Mouse (Mus musculus): ENCODE data around the gene Yy1. TPM values are rescaled to one million over a fixed set of nuclear protein-coding genes. Genes with fewer than 3 reads are reported as not detected.
A peak's percentile ranks its signal among the peaks of the same experiment; 100 is the strongest.
"Not testable (repeated sequence)": the region's sequence is repeated elsewhere in the genome, so short reads cannot be mapped to it uniquely, and the experiment has no call there.

Gene Yy1
- total RNA-seq, 2 experiments from 2014 or later: 55.5 to 79.9 TPM

DNA sequence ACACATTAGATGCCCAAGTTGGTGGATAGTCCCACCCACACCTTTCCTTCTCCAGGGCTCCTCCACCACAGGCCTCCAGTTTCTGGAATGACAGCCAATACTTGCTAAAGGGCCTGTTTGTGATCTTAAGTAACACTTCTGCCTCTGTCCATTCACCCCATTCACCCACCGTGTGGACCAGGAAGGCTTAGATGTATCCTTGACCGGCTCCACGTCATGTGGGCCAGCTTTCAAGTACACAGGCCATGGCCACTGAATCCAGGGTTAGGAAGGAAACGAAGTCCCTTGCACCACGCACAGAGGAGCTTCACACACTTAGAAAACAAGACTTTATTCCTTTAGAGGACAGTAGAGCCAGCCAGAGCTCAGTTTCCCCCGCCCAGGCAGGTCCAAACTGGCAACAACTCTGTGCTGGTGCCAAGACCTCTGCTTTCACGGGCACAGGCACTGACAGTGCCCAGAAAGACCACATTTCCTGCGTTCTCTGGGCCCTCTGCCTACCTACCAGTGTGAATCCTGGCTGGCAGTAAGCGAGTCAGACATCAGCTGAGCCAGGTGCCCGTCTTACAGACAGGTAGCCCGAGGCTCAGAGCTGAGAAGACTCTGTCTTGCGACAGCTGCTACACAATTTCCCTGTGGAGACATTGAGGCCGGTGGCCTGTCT is 32.9 kb downstream of the Yy1 start:
- DNase-seq (ENCODE audit: low spot score in 2 of 2): no peak

DNA sequence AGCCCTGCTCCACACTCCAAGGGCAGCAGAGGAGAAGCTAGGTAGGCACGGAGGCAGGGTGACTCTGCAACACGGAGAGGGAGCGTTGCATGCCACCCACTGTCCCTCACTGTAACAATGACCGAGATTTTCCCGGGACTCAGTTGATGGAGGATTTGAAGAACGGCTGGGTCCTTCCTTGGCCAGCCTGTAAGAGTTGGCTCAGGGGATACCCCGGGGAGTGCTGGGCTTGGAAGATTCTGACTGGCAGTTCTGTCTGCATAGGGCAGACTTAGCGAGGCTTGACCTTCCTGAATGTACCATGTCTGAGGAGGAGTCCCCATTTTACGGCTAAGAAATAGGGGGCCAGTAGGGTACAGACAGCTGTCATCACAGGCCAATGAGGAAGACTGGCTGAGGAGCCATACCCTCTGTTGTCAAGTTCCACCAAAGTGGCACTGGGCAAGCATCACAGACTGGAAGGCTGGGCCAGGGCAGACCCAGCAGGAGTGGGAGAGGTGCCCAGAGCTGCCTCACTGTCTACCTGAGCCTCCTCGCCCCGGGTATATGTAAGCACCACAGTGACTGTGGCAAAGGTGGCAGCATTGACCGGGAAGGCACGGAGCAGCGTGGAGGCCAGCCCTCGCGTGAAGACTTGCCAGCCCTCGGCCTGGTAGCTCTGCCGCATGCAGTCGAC is 33.6 kb downstream of the Yy1 start:
- DNase-seq (ENCODE audit: low spot score in 2 of 2): no peak

DNA sequence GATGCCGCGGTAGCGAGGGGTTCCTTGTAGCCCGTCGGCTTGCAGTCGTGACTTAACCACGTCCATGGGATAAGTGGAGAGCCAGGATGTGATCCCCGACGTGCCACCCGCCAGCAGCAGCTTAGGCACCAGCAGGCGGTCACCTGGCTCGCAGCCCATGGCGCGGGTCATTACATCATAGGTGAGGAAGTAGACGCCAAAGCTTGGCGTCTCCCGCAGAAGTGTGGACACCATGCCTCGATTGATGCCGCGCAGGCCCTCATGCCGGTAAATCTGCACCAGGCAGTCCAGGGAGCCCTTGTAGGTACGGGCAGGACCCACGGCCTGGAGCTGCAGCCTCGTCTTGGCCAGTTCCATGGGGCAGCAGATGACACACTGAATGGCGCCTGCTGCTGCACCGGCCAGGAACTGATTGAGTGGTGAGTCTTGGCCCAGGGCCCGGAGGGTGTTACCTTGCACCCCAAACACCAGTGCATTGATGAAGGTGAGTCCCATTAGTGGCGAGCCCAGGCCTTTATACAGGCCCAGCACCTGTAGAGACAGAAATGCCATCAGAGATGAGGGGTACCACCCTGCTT is 34.3 kb downstream of the Yy1 start:
- no peak for DNase-seq (ENCODE audit: low spot score in 2 of 2)

DNA sequence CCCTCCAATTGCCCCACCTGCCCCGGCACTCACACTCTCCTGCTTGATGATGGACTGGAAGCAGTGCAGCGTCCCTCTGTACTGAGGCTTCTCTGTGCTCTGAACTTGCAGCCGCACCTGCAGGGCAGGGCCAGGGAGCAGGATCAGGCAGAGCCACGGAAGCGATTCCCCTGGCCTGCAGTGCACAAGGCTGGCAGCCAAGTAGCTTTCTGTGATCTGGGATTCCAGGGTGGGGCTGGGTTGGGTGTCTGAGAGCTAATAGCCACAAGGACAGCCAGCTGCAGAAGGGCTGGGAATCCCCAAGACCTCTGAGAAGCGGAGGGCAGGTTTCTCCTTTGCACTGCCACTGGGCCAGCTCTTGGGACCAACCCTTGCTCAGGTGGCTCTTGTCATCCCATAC is 34.9 kb downstream of the Yy1 start:
- no peak for DNase-seq (ENCODE audit: low spot score in 2 of 2)

DNA sequence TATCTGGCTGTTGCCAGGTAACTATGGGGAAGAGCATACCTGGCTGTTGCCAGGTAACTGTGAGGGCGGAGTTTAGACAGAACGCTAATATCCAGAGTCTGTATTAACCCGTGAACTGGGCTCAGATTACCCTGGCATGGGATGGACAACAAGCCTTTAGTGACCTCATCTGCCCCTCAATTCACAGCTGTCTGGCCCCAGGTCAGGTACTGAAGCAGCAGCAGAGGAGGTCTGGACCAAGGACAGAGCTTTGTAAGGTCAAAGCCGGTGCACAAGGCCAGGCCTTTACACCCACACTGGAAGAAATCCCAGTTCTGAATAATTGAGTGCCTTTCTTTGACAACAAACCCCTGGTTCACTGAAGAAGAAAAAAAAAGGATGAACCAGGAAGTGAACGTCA is 36.9 kb downstream of the Yy1 start:
- DNase-seq (ENCODE audit: low spot score in 2 of 2): peak in 1 of 2 experiments; percentile 22

DNA sequence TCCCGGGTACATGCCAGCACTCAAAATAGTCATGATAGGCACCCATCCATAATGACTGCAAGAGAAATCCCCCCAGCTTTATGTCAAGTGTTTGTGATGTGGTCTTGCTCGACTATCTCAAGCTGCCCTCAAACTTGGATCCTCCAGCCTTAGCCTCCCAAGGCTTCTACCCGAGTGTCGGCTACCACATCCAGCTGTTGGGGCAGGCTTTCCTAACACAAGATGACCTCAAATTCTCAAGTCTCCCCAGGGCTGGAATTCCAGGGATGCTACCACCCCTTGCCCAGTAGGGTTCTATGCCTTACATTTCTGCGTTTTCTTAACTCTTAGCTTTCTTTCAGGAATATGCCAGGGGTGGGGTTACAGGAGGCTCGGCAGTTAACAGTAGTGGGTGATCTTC is 37.6 kb downstream of the Yy1 start:
- peak in 1 of 2 experiments; percentile 15 for DNase-seq (ENCODE audit: low spot score in 2 of 2)

DNA sequence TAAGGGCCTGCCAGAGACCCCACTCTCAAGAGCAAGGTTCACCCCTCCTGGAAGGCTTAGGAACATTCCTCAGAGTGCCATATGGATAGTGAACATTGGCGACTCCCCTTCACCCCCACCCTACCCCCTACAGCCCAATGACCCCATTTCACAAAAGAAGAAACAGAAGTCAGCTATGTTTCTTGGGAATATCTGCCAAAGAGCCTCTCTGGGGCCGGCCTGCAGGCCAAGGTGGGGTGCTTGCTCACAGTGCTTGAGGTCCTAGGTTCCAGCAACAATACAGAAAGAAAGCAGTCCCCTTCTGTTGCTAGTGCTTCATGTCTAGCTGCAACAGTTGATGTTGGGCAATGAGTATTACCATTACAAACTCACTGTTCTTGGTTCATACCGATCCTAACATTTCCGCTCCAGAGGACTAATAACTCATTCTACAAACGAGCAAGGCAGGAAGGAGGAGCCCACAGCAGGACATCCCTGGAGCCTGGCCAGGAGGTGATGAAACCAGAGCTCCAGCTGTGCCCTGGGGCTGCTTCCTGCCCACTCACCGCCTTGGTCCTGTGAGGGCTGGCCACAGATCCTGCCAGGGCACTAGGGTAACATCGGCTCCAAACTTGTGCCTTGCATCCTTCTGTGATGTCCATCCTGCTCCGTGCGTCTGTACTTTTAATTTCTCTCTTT is 39.3 kb downstream of the Yy1 start:
- peak; percentile 81 to 89 for DNase-seq (ENCODE audit: low spot score in 2 of 2)

DNA sequence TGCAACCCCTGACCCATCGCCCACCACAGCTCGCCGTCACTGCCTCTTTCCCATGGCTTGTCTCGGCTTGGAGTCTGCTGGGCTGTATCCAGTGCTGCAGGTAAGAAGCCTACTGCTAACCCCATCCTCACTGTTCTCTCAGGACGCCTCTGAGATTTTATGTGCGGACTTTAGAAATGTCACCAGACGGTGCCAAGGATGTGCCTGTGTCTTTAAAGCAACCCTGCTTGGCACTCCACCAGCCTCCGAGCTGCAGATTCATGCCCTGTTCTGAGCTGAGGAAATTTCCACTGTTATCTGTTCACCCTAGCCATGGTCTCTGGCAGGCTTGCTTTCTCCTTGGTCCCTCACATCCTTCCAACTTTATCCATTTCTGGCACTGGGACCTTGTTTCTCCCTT is 40.1 kb downstream of the Yy1 start:
- DNase-seq (ENCODE audit: low spot score in 2 of 2): peak; percentile 46 to 59

DNA sequence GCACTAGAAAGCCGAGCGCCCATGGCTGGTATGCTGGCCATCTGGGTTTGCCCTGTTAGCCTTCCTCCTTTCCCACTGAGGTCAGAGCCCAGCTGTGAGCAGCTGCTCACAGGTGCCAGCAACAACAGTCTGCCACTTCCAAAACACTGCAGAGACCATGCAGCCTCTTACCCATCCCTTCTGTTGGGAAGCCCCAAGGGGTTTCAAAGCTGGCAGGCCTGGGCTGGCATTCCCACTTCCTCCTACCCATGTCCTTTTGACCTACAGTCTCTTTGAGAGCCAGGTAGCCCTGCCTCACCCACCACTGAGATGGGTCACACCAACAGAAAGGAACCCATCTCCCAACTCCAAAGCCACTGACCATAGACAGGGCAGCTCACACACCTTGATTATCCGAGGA is 40.6 kb downstream of the Yy1 start:
- DNase-seq (ENCODE audit: low spot score in 2 of 2): peak in 1 of 2 experiments; percentile 18

DNA sequence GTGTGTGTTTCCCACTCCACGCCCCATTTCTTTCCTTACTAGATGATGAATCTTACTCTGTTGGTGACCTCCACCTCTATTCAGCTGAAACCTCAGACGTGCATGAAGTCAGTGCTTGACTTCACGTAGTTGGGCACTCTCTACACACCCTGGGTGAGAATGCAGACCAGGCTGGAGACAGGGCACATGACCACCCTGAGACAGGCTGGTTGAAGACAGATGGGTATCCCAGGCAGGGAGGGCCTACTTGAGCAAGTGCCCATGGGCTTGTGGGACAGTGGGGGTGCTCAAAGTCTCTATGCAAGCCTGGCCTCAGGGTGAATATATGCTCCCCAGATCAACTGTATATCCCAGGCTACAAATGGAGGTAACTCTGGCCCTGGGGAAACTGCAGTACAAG is 41.6 kb downstream of the Yy1 start:
- DNase-seq (ENCODE audit: low spot score in 2 of 2): peak in 1 of 2 experiments; percentile 23

DNA sequence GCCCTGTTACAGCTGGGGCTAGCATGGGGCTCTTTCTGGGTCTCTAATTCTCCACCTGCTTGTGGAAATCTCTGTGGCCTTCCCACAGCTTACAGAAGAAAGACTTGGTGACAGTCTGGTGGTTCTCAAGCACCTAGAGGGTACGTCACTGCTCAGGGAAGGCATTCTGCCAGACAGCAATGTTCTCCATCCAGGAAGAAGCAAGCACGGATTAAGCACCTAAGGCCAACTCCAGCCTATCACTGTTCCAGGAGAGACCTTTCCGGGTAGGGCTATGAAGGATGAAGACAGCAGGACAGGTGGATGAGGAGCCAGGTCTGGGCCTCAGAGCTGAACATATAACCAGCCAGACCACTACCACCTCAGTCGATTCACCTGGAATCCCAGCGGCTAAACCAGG is 42.0 kb downstream of the Yy1 start:
- DNase-seq (ENCODE audit: low spot score in 2 of 2): peak in 1 of 2 experiments; percentile 19

DNA sequence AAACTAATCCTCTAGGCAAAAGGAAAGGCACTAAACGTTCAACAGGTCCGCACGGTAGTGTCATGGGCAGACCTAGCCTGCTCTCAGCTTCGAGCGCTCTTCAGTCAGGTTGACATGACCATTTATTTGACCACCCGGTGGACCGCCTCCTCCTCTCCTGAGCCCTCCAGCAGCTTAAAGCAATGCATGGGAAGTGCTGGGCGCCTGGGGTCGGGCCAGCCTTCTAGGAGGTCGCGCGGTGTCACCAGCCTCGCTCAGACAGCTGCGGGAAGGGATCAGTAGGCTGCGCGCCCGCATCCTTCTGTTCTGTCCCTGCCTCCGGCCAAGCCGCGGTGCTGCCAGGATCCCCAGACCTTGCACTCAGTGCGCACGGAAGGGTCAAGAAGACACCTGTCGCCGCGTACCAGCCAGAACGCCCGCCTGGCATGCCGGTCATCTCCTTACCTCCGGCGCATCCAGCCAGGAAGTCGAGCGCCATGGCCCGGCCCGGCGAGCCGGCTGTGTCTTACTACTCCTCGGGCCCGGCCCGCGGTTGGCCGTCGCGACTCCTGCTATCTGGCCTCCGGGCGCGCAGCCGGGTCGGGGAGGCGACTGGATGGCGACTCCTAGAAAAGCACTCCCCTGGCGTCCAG is 42.6 kb downstream of the Yy1 start:
- no peak for DNase-seq (ENCODE audit: low spot score in 2 of 2)

DNA sequence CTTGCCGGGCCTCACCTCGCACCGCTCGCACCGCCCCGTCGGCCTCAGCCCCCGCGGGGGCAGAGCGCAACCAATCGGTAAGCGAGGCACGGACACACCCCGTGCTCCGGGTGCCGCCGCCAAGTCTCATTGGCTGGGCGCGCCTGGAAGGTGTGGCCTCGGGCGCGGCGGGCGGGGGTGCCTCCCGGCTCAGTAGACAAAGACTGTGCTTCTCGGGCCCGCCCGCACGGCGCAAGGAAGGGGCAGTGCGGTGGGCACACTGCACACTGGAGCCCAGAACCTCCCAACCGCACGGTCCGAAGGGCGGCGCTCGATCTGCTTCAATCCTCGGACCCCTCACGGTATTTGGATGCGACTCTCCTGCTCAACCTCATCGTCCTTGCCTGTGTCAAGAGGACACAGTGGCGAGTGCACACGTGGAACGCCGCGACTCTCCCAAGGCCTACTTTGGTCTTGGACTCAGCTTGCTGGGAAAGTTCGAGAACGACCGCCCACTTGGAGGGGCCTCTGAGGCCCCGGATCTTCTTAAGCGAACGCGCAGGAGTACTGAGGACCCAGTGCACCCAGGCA is 43.2 kb downstream of the Yy1 start, which contains the start of the genes Slc25a29 and Slc25a47:
Slc25a29 (minus strand) TSS at position 44 of the 570 bp plus-strand sequence.
Slc25a47 (plus strand) TSS at position 207 of the 570 bp plus-strand sequence.
- DNase-seq (ENCODE audit: low spot score in 2 of 2): peak; percentile 94 to 95

DNA sequence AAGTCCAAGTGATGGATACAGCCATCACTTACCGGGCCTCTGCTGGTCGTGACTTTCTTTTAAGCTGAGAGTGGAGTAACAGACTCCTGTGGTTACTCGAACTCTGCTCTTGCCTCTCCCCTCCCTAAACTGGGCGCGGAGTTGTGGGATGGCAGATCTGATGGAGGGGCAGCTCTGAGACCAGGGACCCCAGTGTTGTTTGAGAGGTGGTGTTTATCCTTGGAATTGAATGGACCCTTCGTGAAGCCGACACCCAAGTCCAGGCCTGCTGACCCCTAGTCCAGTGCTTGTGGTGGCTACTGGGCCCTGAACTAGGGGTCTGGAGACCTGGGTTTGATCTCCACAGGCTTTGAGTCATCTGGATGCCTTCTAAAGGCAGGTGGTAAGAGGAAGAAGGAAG is 43.9 kb downstream of the Yy1 start:
- DNase-seq (ENCODE audit: low spot score in 2 of 2): peak in 1 of 2 experiments; percentile 25

DNA sequence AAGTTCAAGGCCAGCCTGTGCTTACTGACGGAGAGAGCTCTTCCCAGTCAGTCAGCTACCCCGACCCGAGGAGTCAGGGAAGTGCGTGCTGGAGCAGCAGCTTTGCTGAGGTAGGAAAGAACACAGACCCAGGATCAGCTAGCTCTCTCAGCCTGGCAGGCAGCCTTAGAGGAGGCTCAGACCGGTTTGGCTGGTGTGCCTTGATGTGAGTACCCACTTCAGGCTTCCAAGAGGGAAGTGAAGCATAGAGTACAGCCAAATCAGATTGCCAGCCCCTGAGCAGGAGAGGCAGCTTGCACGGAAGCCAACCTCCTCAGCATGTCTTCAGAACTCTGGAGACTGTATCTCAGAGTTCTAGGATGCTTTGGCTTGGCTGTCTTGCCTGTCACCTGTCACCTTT is 48.4 kb downstream of the Yy1 start:
- DNase-seq (ENCODE audit: low spot score in 2 of 2): no peak

DNA sequence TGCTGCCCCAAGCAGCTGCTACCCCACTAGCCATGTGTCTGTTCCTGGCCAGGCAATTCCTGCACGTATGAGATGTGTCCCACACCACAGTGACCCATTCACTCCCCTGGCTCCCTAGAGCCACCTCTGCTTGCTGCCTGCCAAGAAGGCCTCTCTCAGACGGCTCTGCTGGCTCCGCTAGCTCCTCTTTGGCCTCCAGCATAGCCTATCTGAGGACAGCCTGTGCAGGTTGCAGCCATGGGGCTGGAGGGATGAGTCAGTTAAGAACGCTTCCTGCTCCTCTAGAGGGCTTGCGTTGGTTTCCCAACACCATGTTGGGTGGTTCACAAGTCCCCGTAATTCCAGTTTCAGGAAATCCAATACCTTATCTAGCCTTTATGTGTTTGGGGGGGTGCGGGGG is 49.9 kb downstream of the Yy1 start:
- no peak for DNase-seq (ENCODE audit: low spot score in 2 of 2)

DNA sequence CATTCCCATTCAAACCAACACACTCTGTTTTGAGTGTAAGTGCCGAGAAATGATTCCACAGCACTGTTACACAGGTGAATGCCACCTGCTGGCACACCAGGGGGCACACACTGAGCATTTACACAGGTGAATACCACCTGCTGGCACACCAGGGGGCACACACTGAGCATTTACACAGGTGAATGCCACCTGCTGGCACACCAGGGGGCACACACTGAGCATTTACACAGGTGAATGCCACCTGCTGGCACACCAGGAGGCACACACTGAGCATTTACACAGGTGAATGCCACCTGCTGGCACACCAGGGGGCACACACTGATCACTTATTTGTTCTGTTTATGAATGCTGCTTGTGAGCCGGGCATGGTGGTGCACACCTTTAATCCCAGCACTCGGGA is 55.3 kb downstream of the Yy1 start:
- not testable (repeated sequence) for DNase-seq (ENCODE audit: low spot score in 2 of 2)

DNA sequence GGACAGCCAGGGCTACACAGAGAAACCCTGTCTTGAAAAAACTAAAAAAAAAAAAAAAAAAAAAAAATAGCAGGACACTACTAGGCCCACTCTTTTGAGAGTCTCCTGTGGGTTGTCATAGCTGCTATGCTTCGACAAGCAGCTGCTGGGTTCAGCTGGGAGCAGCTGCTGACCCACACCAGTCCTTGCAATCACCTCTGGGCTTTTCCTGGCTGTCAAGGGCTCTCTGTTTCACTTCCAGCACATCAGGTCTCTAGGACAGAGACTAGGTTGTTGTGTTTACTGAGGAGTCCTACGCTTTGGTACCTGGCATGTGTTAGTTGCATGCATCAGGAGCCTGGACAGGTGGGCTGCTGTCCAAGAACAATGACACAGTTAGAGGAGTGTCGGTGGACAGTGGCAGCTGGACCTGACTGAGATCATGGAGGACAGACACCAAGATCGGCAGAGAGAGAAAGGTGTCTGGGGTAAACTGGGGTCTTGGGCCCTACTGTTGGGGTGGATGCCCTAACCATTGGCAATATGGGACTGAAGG is 56.8 kb downstream of the Yy1 start:
- no peak for DNase-seq (ENCODE audit: low spot score in 2 of 2)

DNA sequence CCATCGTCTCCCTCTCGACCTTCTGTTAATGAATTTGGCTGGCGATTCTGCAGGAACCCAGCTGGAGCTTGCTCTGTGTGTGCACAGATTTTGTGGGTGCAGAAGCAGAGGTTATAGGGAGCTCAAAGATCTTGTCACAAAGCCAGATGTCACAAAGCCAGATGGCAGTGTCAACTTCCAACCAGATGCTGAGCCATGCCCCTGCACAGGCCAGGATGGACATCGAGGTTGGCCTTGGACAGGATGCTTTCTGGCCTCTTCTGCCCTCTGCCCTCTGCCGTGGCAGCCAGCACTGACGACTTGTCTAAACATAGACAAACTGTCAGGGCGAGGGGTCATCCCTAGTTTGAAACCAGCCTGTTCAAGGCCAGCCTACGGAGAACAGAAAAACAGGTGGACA is 57.4 kb downstream of the Yy1 start:
- no peak for DNase-seq (ENCODE audit: low spot score in 2 of 2)

DNA sequence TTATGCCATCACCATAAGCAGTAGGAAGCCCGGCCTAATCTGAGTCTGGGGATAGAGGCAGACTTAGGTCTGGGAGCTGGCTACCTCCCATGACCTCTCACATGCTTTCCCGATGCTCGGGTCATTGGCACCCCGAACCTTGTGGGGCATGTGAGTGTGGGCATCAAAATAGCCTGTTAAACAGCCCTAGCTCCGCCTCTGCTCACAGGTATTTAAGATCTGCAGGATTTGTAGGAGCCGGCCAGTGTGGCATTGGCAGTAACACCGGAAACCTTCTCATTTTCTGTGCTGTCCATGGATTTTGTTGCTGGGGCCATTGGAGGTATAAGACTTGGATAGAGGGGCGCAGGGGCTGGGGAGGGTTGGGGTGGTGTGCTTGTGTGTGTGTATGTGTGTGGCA is 58.1 kb downstream of the Yy1 start:
- DNase-seq (ENCODE audit: low spot score in 2 of 2): no peak

DNA sequence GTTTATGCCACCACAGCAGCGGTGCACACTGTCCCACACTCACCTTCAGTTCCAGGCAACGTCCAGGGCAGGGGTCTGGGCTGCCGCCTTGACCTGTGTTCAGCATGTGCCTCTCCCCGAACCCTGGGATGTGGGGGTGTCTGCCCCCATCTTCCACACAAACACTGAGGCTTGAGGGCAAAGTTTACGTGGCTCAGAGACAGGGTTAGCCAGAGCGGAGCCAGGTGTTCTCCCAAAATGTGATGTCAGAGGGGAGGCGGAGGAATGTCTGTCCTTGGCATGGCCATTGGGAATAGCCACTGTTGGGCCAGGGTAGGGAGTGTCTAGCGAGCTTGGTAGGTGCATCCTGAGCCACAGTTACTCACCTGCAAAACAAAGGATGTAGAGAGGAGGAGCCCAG is 60.0 kb downstream of the Yy1 start:
- DNase-seq (ENCODE audit: low spot score in 2 of 2): no peak
